Mouse (Mus musculus) intestine, postnatal 0 days (tissue): ENCODE measurements around the gene Phc1. TPM values are rescaled to one million over a fixed set of nuclear protein-coding genes. Genes with fewer than 3 reads are reported as not detected.
A peak's percentile ranks its signal among the peaks of the same experiment; 100 is the strongest.

ENCODE experiments used
- ATAC-seq: fragments of 200-750 bp; cut with Nextera tagmentation; 2 replicates; pipeline ENCODE4 v1.8.0; 2017; ENCODE audit warnings: mild to moderate bottlenecking, moderate TSS enrichment, moderate library complexity
- H3K27ac ChIP-seq: fragments of 300-500 bp; sonication (generic); 2 replicates; pipeline ENCODE4 v1.5.1; 2014; ENCODE audit warnings: mild to moderate bottlenecking, low read depth, low read length, moderate library complexity
- H3K27me3 ChIP-seq: fragments of 300-500 bp; sonication (generic); replicated peaks from 2 replicates; pipeline ENCODE4 v1.6.1; 2014; ENCODE audit warnings: low read length, mixed read lengths; ENCODE audit not compliant: control insufficient read depth, insufficient read depth
- H3K36me3 ChIP-seq: fragments of 300-500 bp; sonication (generic); 2 replicates; pipeline ENCODE4 v1.6.1; 2014; ENCODE audit warnings: mild to moderate bottlenecking, moderate library complexity; ENCODE audit not compliant: control insufficient read depth, insufficient read depth
- H3K4me1 ChIP-seq: fragments of 300-500 bp; sonication (generic); replicated peaks from 2 replicates; pipeline ENCODE4 v1.6.1; 2014; ENCODE audit warnings: antibody characterized with exemption, low read length, mixed read lengths; ENCODE audit not compliant: control insufficient read depth, insufficient read depth
- H3K4me2 ChIP-seq: fragments of 300-500 bp; sonication (generic); replicated peaks from 2 replicates; pipeline ENCODE4 v1.6.1; 2014; ENCODE audit warnings: low read depth, mild to moderate bottlenecking, moderate library complexity
- H3K4me3 ChIP-seq: fragments of 300-500 bp; sonication (generic); 2 replicates; pipeline ENCODE4 v1.5.1; 2014; ENCODE audit warnings: low read depth, low read length
- H3K9ac ChIP-seq: fragments of 300-500 bp; sonication (generic); 2 replicates; pipeline ENCODE4 v1.6.1; 2014; ENCODE audit warnings: mild to moderate bottlenecking, low read depth, low read length
- H3K9me3 ChIP-seq: fragments of 300-500 bp; sonication (generic); 2 replicates; pipeline ENCODE4 v1.6.1; 2016; ENCODE audit warnings: mixed run types; ENCODE audit not compliant: control insufficient read depth
- CTCF ChIP-seq: sonication (generic); IDR thresholded peaks from 2 replicates; pipeline ENCODE4 v1.5.1; 2016; ENCODE audit warnings: low read depth, mild to moderate bottlenecking, control low read depth, antibody characterized with exemption, moderate library complexity
- WGBS: fragments of 180-500 bp; shearing (Covaris S2); extraction: QIAGEN DNeasy Blood & Tissue Kit; methylation state at CpG from one replicate; pipeline ENCODE4 v1.1.7; 2014; 5-methylcytosine and 5-hydroxymethylcytosine counted together
- polyA plus RNA-seq: library from polyadenylated mRNA; unstranded; fragments of >200 nt; fragmentation: Nextera tagmentation; extraction: Ambion mirVana; gene quantifications from 2 replicates; pipeline ENCODE4 v1.2.1, GENCODE M21; 2015

Phc1 gene
- polyA plus RNA-seq, 1 experiment from 2014 or later, result 3.5 TPM

DNA sequence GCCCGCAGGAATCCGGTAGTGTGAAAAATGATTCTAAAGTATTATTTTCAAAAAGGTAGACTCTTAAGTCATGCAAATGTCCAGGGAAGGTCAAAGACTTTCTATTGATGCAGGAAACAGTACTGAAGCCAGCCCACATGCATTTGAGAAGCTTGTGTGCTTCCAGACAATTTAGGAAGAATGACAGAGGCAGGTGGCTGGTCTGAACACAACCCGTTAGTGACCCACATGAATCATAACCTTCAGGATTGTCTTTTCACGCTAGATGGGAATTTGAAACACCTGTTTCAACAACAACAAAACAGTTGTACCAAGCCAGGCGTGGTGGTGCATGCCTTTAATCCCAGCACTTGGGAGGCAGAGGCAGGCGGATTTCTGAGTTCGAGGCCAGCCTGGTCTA, 6.0 kb upstream of the Phc1 start:
- 80% methylated on average over 7 of the region's 7 CpGs for WGBS
- no peak for ATAC-seq
- H3K27me3 ChIP-seq, result no peaks in the 10 kb centered on the region

DNA sequence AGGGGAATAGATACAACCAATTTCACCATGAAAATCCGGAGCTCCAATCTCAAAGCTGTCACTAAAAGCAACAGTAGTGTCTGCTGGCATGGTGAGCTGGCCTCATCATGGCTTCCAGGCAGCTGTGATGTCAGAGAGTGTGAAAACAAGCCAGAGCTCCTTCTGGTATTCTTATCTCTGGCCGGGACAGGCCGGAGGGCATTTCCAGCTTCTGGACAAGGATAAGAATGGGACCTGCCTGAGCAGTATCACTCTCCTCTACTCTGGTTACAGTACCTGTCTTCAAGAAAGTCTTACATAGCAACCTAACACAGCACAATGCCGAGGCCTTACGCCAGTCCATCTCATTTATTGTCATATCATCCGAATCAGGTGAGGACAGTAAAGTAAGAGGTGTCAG, 5.4 kb upstream of the Phc1 start:
- ATAC-seq, result peak; percentile 51; the same call in 1 of the 2 replicates

More for the DNA sequence above, 6.0 kb upstream of the Phc1 start:
- Histone ChIP-seq H3K4me2 (no peak overlapping the region), H3K9ac (no peak overlapping the region), H3K4me1 (no peaks in the 10 kb centered on the region), H3K4me3 (no peak overlapping the region), H3K36me3 (no peaks in the 10 kb centered on the region), H3K27ac (no peak overlapping the region), H3K9me3 (no peaks in the 10 kb centered on the region)
- TF ChIP-seq CTCF, result no peak

GRCm38 (mm10) chr6:122344386-122345116, 4.2 kb upstream of the Phc1 start:
- Histone ChIP-seq H3K27me3 (no peaks in the 10 kb centered on the region), H3K27ac (no peak overlapping the region), H3K9me3 (no peaks in the 10 kb centered on the region), H3K9ac (no peak overlapping the region), H3K4me1 (no peaks in the 10 kb centered on the region), H3K36me3 (no peaks in the 10 kb centered on the region), H3K4me3 (no peak overlapping the region), H3K4me2 (no peak overlapping the region)
- TF ChIP-seq CTCF, result no peak
- ATAC-seq, result no peak
- 43% methylated on average over 9 of the region's 9 CpGs for WGBS

More for the DNA sequence above, 5.4 kb upstream of the Phc1 start:
- no peaks in the 10 kb centered on the region for H3K9me3 ChIP-seq
- no peaks in the 10 kb centered on the region for H3K36me3 ChIP-seq
- H3K4me1 ChIP-seq, result no peaks in the 10 kb centered on the region
- no peak overlapping the region for H3K4me3 ChIP-seq
- no peak for TF ChIP-seq CTCF
- WGBS, result 57% methylated on average over 6 of the region's 6 CpGs
- no peak overlapping the region for H3K4me2 ChIP-seq
- H3K9ac ChIP-seq, result no peak overlapping the region
- H3K27me3 ChIP-seq, result no peaks in the 10 kb centered on the region
- H3K27ac ChIP-seq, result no peak overlapping the region

GRCm38 (mm10) chr6:122343719-122344118, 3.4 kb upstream of the Phc1 start:
- no peak overlapping the region for H3K9ac ChIP-seq
- no peaks in the 10 kb centered on the region for H3K27me3 ChIP-seq
- H3K4me2 ChIP-seq, result no peak overlapping the region
- H3K27ac ChIP-seq, result no peak overlapping the region
- no peaks in the 10 kb centered on the region for H3K4me1 ChIP-seq
- ATAC-seq, result no peak
- no peak overlapping the region for H3K4me3 ChIP-seq
- no peaks in the 10 kb centered on the region for H3K36me3 ChIP-seq
- 15% methylated on average over 10 of the region's 10 CpGs for WGBS
- no peak for TF ChIP-seq CTCF
- H3K9me3 ChIP-seq, result no peaks in the 10 kb centered on the region

DNA sequence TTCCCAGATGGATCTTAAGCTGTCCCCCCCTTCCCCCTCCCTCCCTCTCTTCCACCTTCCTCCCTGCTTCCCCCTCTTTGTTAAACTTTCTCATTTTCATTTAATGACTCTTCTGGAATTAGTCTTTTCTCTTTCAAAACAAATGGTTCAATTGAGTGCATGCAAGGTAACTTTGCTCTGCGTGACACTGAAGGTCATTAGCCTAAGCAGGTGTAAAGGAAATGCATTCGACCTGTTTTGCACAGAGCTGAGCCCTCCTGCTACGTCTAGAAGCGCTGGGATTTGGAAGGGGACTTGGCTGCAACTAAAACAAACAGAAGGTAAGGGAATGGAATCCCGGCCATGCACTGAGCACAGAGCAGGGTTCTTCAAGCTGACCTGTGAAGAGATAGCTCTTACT, 1.8 kb upstream of the Phc1 start:
- Histone ChIP-seq H3K9ac (no peak overlapping the region), H3K9me3 (no peaks in the 10 kb centered on the region), H3K27ac (no peak overlapping the region), H3K4me1 (no peaks in the 10 kb centered on the region), H3K4me2 (no peak overlapping the region), H3K27me3 (no peaks in the 10 kb centered on the region), H3K36me3 (no peaks in the 10 kb centered on the region), H3K4me3 (no peak overlapping the region)
- WGBS, result 36% methylated on average over 5 of the region's 5 CpGs
- no peak for TF ChIP-seq CTCF
- no peak for ATAC-seq

DNA sequence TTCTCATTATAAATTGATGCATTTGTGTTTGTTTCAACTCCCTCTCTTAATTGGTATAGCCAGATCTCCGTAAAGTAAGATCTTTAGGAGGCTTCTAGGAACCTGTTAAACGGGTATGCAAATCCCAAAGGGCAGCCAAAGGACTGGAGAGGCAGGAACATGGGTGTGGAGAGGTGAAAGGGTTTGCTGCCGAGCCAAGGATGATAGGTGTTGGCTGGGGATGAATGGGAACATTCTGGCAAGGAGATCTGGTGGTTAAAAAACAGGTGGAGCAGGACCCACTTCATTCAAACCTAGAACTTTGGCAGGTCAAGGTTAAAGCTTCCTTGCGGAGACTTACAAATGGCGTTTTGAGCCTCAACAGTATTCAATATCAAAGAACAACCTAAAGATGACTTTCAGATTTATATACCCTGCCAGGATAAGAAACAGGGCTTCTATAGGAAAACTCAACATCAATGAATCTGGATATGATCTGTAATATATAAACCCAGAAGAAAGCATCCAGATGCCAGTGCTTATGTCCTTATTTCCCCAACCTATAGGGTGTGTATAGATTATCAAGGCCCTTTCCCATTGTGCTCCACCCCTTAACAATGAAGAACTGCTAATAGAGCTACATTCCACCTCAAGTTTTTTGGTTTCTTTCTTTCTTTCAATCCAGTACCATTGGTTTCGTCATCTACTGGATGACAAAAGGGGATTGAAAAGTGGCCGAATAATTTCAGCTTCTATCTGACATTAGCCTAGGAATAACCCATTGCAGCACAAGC, 863 bp upstream of the Phc1 start:
- Histone ChIP-seq H3K4me1 (no peaks in the 10 kb centered on the region), H3K4me2 (no peak overlapping the region), H3K27me3 (no peaks in the 10 kb centered on the region), H3K36me3 (no peaks in the 10 kb centered on the region), H3K4me3 (no peak overlapping the region), H3K9ac (no peak overlapping the region), H3K9me3 (no peaks in the 10 kb centered on the region), H3K27ac (no peak overlapping the region)
- no peak for ATAC-seq
- TF ChIP-seq CTCF, result no peak
- 48% methylated on average over 7 of the region's 7 CpGs for WGBS
